Mouse (Mus musculus) cerebellum, postnatal 36 days (tissue): ENCODE data around the gene Rnf135.
"Not testable (repeated sequence)": the region's sequence is repeated elsewhere in the genome, so short reads cannot be mapped to it uniquely, and the experiment has no call there.

Experiments
- DNase-seq, 2 experiments: peaks; one replicate each; pipeline ENCODE4 v3.0.0; 2021 to 2022; ENCODE audit warnings: mixed read lengths in 2 of 2

Rnf135 gene

GRCm38 (mm10) chr11:80163362-80164116 lies 20.1 kb upstream of the Rnf135 start:
- no peak for DNase-seq

GRCm38 (mm10) chr11:80164224-80164623 lies 19.4 kb upstream of the Rnf135 start:
- no peak for DNase-seq

GRCm38 (mm10) chr11:80168121-80168520 lies 15.5 kb upstream of the Rnf135 start:
- DNase-seq: no peak

- no peak for DNase-seq
Measured at GRCm38 (mm10) chr11:80168611-80169249, 14.9 kb upstream of the Rnf135 start.

- no peak for DNase-seq
Measured at GRCm38 (mm10) chr11:80169629-80170028, 14.0 kb upstream of the Rnf135 start.

- DNase-seq: no peak
Measured at GRCm38 (mm10) chr11:80170351-80170750, 13.3 kb upstream of the Rnf135 start.

- DNase-seq: no peak
Measured at GRCm38 (mm10) chr11:80171884-80172283, 11.8 kb upstream of the Rnf135 start.

GRCm38 (mm10) chr11:80173963-80174670 lies 9.5 kb upstream of the Rnf135 start:
- DNase-seq: no peak

GRCm38 (mm10) chr11:80176911-80177895 lies 6.4 kb upstream of the Rnf135 start:
- DNase-seq: no peak

- no peak for DNase-seq
Measured at GRCm38 (mm10) chr11:80178316-80178715, 5.3 kb upstream of the Rnf135 start.

- DNase-seq: no peak
Measured at GRCm38 (mm10) chr11:80181021-80181749, 2.5 kb upstream of the Rnf135 start.

GRCm38 (mm10) chr11:80183054-80183704 lies 472 bp upstream of the Rnf135 start:
- DNase-seq: not testable (repeated sequence)

GRCm38 (mm10) chr11:80184531-80185071 lies 950 bp downstream of the Rnf135 start:
- DNase-seq: peak in 1 of 2 experiments; percentile 12

GRCm38 (mm10) chr11:80185441-80185976 lies 1.9 kb downstream of the Rnf135 start:
- DNase-seq: not testable (repeated sequence)

GRCm38 (mm10) chr11:80190280-80190679 lies 6.6 kb downstream of the Rnf135 start:
- DNase-seq: no peak

GRCm38 (mm10) chr11:80193827-80194226 lies 10.2 kb downstream of the Rnf135 start:
- no peak for DNase-seq

- DNase-seq: no peak
Measured at GRCm38 (mm10) chr11:80196351-80196750, 12.7 kb downstream of the Rnf135 start.

GRCm38 (mm10) chr11:80199316-80199715 lies 15.7 kb downstream of the Rnf135 start:
- DNase-seq: no peak

- no peak for DNase-seq
Measured at GRCm38 (mm10) chr11:80199773-80200172, 16.1 kb downstream of the Rnf135 start.

- DNase-seq: peak in 1 of 2 experiments; percentile 12
Measured at GRCm38 (mm10) chr11:80200326-80200725, 16.7 kb downstream of the Rnf135 start.

- no peak for DNase-seq
Measured at GRCm38 (mm10) chr11:80202296-80202695, 18.6 kb downstream of the Rnf135 start.
